Mouse (Mus musculus): ENCODE measurements at regions not wholly inside any gene's neighbourhood (a gene's known extent, or its start where the extent isn't known, plus 50 kb on each side); places are given as distances from the start of the nearest gene placed in this dataset.

- DNase-seq (ENCODE audit: low read depth, low spot score) = no peak
These were observed 245.3 kb downstream of the Adamts20 start for GRCm38 (mm10) chr15:94219907-94220306.

GRCm38 (mm10) chr15:94216703-94217102, 248.5 kb downstream of the Adamts20 start:
- DNase-seq (ENCODE audit: low read depth, low spot score) = no peak

- no peak for DNase-seq (ENCODE audit: low read depth, low spot score)
These were observed 250.8 kb downstream of the Adamts20 start for GRCm38 (mm10) chr15:94214440-94214839.

GRCm38 (mm10) chr15:94213393-94213792, 251.8 kb downstream of the Adamts20 start:
- peak; percentile 16 for DNase-seq (ENCODE audit: low read depth, low spot score)

- DNase-seq (ENCODE audit: low read depth, low spot score) = no peak
These were observed 256.7 kb downstream of the Adamts20 start for GRCm38 (mm10) chr15:94208476-94208875.

GRCm38 (mm10) chr15:94206454-94206853, 258.8 kb downstream of the Adamts20 start:
- DNase-seq (ENCODE audit: low read depth, low spot score) = no peak

- DNase-seq (ENCODE audit: low read depth, low spot score) = no peak
These were observed 259.8 kb downstream of the Adamts20 start for GRCm38 (mm10) chr15:94205309-94205893.

GRCm38 (mm10) chr15:94190081-94190488, 275.1 kb downstream of the Adamts20 start:
- no peak for DNase-seq (ENCODE audit: low read depth, low spot score)

- no peak for DNase-seq (ENCODE audit: low read depth, low spot score)
These were observed 277.6 kb downstream of the Adamts20 start for GRCm38 (mm10) chr15:94187588-94187987.

- DNase-seq (ENCODE audit: low read depth, low spot score) = peak; percentile 69
These were observed 281.4 kb downstream of the Adamts20 start for GRCm38 (mm10) chr15:94183663-94184375.

- no peak for DNase-seq (ENCODE audit: low read depth, low spot score)
These were observed 291.1 kb downstream of the Adamts20 start for GRCm38 (mm10) chr15:94174083-94174482.

- no peak for DNase-seq (ENCODE audit: low read depth, low spot score)
These were observed 304.4 kb downstream of the Adamts20 start for GRCm38 (mm10) chr15:94160806-94161205.

GRCm38 (mm10) chr15:94139534-94139958, 325.7 kb downstream of the Adamts20 start:
- peak; percentile 14 for DNase-seq (ENCODE audit: low read depth, low spot score)

- DNase-seq (ENCODE audit: low read depth, low spot score) = no peak
These were observed 327.9 kb downstream of the Adamts20 start for GRCm38 (mm10) chr15:94137159-94137952.

- DNase-seq (ENCODE audit: low read depth, low spot score) = no peak
These were observed 352.4 kb downstream of the Adamts20 start for GRCm38 (mm10) chr15:94112801-94113200.

- no peak for DNase-seq (ENCODE audit: low read depth, low spot score)
These were observed 358.0 kb downstream of the Adamts20 start for GRCm38 (mm10) chr15:94107186-94107716.

- no peak for DNase-seq (ENCODE audit: low read depth, low spot score)
These were observed 374.6 kb downstream of the Adamts20 start for GRCm38 (mm10) chr15:94090644-94091043.

- DNase-seq (ENCODE audit: low read depth, low spot score) = peak; percentile 18
These were observed 375.4 kb downstream of the Adamts20 start for GRCm38 (mm10) chr15:94089856-94090255.

- DNase-seq (ENCODE audit: low read depth, low spot score) = no peak
These were observed 382.8 kb downstream of the Adamts20 start for GRCm38 (mm10) chr15:94082369-94082768.

- no peak for DNase-seq (ENCODE audit: low read depth, low spot score)
These were observed 388.2 kb downstream of the Adamts20 start for GRCm38 (mm10) chr15:94077056-94077455.

GRCm38 (mm10) chr15:94074161-94074950, 390.9 kb downstream of the Adamts20 start:
- no peak for DNase-seq (ENCODE audit: low read depth, low spot score)
